Mouse (Mus musculus) ES-E14 (cell line): ENCODE results near the gene Nectin4.

Experiments used
- CHD2 ChIP-seq: IDR thresholded peaks from 2 replicates; pipeline ENCODE4 v1.6.1; 2014; ENCODE audit warnings: mild to moderate bottlenecking, low read depth, low read length, inconsistent platforms
- HCFC1 ChIP-seq: IDR thresholded peaks from 2 replicates; pipeline ENCODE4 v1.6.1; 2012; ENCODE audit warnings: low read length, inconsistent platforms, borderline replicate concordance; ENCODE audit not compliant: insufficient read depth
- MAFK ChIP-seq: IDR thresholded peaks from 2 replicates; pipeline ENCODE4 v1.6.1; 2014; ENCODE audit warnings: mild to moderate bottlenecking, low read depth, low read length, inconsistent platforms; ENCODE audit not compliant: insufficient read depth
- ZC3H11A ChIP-seq: IDR thresholded peaks from 2 replicates; pipeline ENCODE4 v1.6.1; 2012; ENCODE audit warnings: low read depth, mild to moderate bottlenecking, inconsistent platforms, low read length, borderline replicate concordance
- ZNF384 ChIP-seq: IDR thresholded peaks from 2 replicates; pipeline ENCODE4 v1.6.1; 2012; ENCODE audit warnings: low read depth, low read length, inconsistent platforms

- TF ChIP-seq HCFC1: no peak
- no peak for TF ChIP-seq ZC3H11A
- TF ChIP-seq ZNF384: no peak
- TF ChIP-seq MAFK: no peak
- no peak for TF ChIP-seq CHD2
Observed at GRCm38 (mm10) chr1:171346095-171346450, 23.8 kb upstream of the Nectin4 start.
